Mouse (Mus musculus) hindbrain, embryonic 12.5 days (tissue): ENCODE data around the gene Iqch. TPM values are rescaled to one million over a fixed set of nuclear protein-coding genes. Genes with fewer than 3 reads are reported as not detected.

ENCODE experiments used
- ATAC-seq: fragments of 200-750 bp; cut with Nextera tagmentation; 2 replicates; pipeline ENCODE4 v1.8.0; 2017; ENCODE audit warnings: moderate TSS enrichment; ENCODE audit not compliant: low FRiP score
- H3K27ac ChIP-seq: fragments of 300-500 bp; sonication (generic); 2 replicates; pipeline ENCODE4 v1.5.1; 2016; ENCODE audit warnings: mild to moderate bottlenecking
- H3K27me3 ChIP-seq: fragments of 300-500 bp; sonication (generic); 2 replicates; pipeline ENCODE4 v1.6.1; 2016; ENCODE audit warnings: mild to moderate bottlenecking
- H3K36me3 ChIP-seq: fragments of 300-500 bp; sonication (generic); 2 replicates; pipeline ENCODE4 v1.6.1; 2016; ENCODE audit warnings: mild to moderate bottlenecking
- H3K4me1 ChIP-seq: fragments of 300-500 bp; sonication (generic); 2 replicates; pipeline ENCODE4 v1.6.1; 2016
- H3K4me2 ChIP-seq: fragments of 300-500 bp; sonication (generic); replicated peaks from 2 replicates; pipeline ENCODE4 v1.6.1; 2016; ENCODE audit warnings: mild to moderate bottlenecking
- H3K4me3 ChIP-seq: fragments of 300-500 bp; sonication (generic); 2 replicates; pipeline ENCODE4 v1.5.1; 2016; ENCODE audit warnings: mild to moderate bottlenecking
- H3K9ac ChIP-seq: fragments of 300-500 bp; sonication (generic); 2 replicates; pipeline ENCODE4 v1.6.1; 2016; ENCODE audit warnings: mild to moderate bottlenecking, moderate library complexity
- H3K9me3 ChIP-seq: fragments of 300-500 bp; sonication (generic); replicated peaks from 2 replicates; pipeline ENCODE4 v1.6.1; 2016; ENCODE audit warnings: mild to moderate bottlenecking
- WGBS: fragments of 180-500 bp; shearing (Covaris S2); methylation state at CpG from one replicate; pipeline ENCODE4 v1.1.7; 2016; 5-methylcytosine and 5-hydroxymethylcytosine counted together
- polyA plus RNA-seq: library from polyadenylated mRNA; unstranded; fragments of >200 nt; fragmentation: Nextera tagmentation; extraction: Ambion mirVana; gene quantifications from 2 replicates; pipeline ENCODE4 v1.2.1, GENCODE M21; 2016

Iqch gene
- 0.10 and 0.16 TPM in 2 replicates for polyA plus RNA-seq

GRCm38 (mm10) chr9:63602043-63602939 is at the start of gene Iqch, which contains the start of gene Aagab:
Iqch (minus strand) TSS chr9:63602493.
Aagab (plus strand) TSS chr9:63602660.
- peak; percentile 99 for ATAC-seq
- Histone ChIP-seq H3K36me3 (no peaks in the 10 kb centered on the region), H3K27ac (peak within 1 kb of the TSS; percentile 75), H3K9ac (peak within 1 kb of the TSS; percentile 84), H3K4me2 (peak within 1 kb of the TSS; percentile 69), H3K4me3 (peak within 1 kb of the TSS; percentile 93), H3K4me1 (peaks cover 19% of the 10 kb centered on the region), H3K9me3 (no peaks in the 10 kb centered on the region), H3K27me3 (no peaks in the 10 kb centered on the region)
- 2% methylated on average over 65 of the region's 70 CpGs for WGBS

GRCm38 (mm10) chr9:63651594-63651993 is 49.3 kb upstream of the Iqch start:
- H3K4me3 ChIP-seq, result no peak overlapping the region
- no peak for ATAC-seq
- H3K4me1 ChIP-seq, result peaks cover 45% of the 10 kb centered on the region
- H3K4me2 ChIP-seq, result no peak overlapping the region
- no peaks in the 10 kb centered on the region for H3K27me3 ChIP-seq
- no peak overlapping the region for H3K9ac ChIP-seq
- peaks cover 33% of the 10 kb centered on the region for H3K36me3 ChIP-seq
- no peaks in the 10 kb centered on the region for H3K9me3 ChIP-seq
- WGBS, result 66% methylated on average over 11 of the region's 11 CpGs
- peak overlapping the region; percentile 60; the same call in 1 of the 2 replicates for H3K27ac ChIP-seq

DNA sequence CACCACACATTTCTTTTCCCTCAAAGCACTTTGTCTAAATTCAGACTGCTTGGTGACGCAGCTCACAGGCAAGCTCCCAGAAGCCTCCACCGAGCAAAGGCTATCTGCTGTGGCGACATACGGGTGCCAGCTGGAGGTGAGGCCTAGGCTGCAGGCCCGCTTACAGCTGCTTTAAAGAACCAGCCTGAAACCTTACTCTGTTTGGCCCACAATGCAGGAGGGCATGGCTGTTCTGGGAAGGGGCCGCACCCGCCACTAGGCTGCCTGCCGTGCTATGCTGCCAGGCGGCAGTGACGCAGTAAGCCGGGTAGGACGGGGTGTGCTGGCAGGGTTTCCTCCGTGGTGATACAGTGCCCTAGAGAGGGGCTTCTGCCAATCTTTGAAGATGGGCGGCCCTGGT is 48.6 kb upstream of the Iqch start:
- H3K4me3 ChIP-seq, result no peak overlapping the region
- no peak overlapping the region for H3K4me2 ChIP-seq
- WGBS, result 86% methylated on average over 14 of the region's 14 CpGs
- peaks cover 43% of the 10 kb centered on the region for H3K4me1 ChIP-seq
- no peak for ATAC-seq
- H3K9ac ChIP-seq, result no peak overlapping the region
- H3K9me3 ChIP-seq, result no peaks in the 10 kb centered on the region
- H3K27me3 ChIP-seq, result no peaks in the 10 kb centered on the region
- H3K36me3 ChIP-seq, result peaks cover 38% of the 10 kb centered on the region
- peak overlapping the region; percentile 60; the same call in 1 of the 2 replicates for H3K27ac ChIP-seq

GRCm38 (mm10) chr9:63649841-63650545 is 47.7 kb upstream of the Iqch start:
- Histone ChIP-seq H3K9me3 (no peaks in the 10 kb centered on the region), H3K9ac (no peak overlapping the region), H3K36me3 (peaks cover 43% of the 10 kb centered on the region), H3K4me1 (peaks cover 34% of the 10 kb centered on the region), H3K4me3 (no peak overlapping the region), H3K27me3 (no peaks in the 10 kb centered on the region), H3K27ac (no peak overlapping the region), H3K4me2 (no peak overlapping the region)
- no peak for ATAC-seq
- 89% methylated on average over 8 of the region's 8 CpGs for WGBS

DNA sequence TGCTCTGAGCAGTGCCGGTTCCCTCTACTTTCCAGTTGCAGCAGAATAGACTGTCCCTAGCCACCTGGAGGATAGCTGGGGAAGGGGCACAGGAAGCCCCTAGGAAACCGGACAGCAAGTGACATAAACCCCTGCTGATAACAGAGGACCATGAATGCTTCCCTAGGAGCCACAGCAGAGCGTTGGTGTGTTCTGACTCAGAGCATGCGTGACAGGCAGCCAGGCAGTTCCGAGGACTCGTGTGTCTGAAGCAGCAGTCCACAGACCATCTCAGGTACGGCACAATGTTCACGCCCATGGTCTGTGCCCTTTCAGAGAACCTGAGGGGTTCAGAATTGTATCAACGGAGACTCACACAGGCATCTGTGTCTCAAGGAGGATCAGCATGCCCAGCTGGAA is 46.2 kb upstream of the Iqch start:
- Histone ChIP-seq H3K36me3 (peaks cover 52% of the 10 kb centered on the region), H3K27ac (no peak overlapping the region)

DNA sequence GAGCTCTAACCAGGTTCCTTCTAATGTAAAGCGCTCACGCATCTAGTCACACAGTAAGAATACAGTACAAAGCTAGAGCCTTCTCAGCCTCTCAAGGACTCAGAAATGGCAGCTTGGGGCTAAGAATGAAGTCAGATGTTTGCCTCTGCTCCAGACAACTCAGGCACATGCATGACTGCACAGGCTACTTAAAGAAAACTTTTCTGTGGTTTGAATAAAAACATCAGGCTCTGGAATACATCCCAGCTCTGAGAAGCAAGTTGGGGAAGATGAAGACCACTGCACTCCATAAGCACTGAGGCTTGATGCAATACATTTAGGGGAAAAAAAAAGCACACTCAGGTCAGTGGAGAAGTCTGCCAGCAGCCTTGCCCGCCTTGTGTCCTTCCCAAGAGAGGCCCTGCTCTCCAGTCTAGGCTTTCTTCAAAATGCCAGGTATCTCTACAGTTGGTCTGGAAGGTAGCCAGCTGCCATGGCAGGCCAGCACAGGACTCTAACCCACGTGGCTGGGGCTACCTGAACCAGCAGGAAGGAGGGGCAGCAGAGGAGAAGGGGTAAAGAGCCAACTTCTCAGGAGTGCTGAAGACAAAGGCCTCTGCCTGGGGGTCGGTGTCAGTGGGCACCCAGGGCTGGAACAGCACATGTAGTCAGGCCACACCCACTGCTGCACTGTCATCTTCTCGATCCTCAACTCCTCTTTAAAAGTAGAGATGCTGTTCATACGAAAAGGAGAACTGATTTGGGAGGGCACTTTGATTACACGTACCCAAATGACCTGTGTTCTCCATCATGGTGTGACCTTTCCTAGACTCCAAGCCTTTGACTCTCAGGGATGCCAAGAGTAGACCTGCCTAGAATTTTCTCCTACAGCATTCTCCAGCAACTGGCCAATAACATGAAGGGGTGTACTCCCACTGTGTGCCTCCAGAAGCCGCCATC is 45.6 kb upstream of the Iqch start:
- ATAC-seq, result no peak
- H3K9me3 ChIP-seq, result no peaks in the 10 kb centered on the region
- H3K4me1 ChIP-seq, result peaks cover 15% of the 10 kb centered on the region
- H3K36me3 ChIP-seq, result peaks cover 53% of the 10 kb centered on the region
- H3K4me2 ChIP-seq, result no peak overlapping the region
- no peaks in the 10 kb centered on the region for H3K27me3 ChIP-seq
- H3K4me3 ChIP-seq, result no peak overlapping the region
- no peak overlapping the region for H3K9ac ChIP-seq
- H3K27ac ChIP-seq, result 0 out of 2 replicates have a peak overlapping the region, but pooled peaks have one; percentile 9
- 85% methylated on average over 9 of the region's 9 CpGs for WGBS

More for the DNA sequence above, 46.2 kb upstream of the Iqch start:
- H3K4me2 ChIP-seq, result no peak overlapping the region
- H3K4me1 ChIP-seq, result peaks cover 20% of the 10 kb centered on the region
- ATAC-seq, result no peak
- H3K9me3 ChIP-seq, result no peaks in the 10 kb centered on the region
- WGBS, result 90% methylated on average over 9 of the region's 9 CpGs
- no peak overlapping the region for H3K9ac ChIP-seq
- H3K27me3 ChIP-seq, result no peaks in the 10 kb centered on the region
- no peak overlapping the region for H3K4me3 ChIP-seq

DNA sequence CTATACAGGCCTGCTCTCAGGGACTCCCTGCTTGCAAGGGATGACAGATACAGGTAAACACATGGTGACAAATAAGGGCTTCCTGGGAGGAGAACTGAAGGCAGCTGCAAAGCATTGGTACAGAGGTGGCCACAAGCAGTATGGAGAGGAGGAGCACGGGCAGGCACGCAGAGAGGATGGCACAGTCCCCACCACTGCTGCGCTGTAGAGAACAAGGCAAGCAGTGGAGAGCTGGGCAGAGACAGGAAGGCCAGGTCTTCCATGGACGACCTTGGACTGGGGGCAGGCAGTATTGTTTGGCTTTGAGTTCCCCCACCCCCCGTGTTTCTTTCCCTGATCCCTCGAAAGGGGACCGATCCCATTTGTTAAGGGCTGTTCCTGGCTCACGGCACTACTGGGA is 42.8 kb upstream of the Iqch start:
- H3K4me3 ChIP-seq, result no peak overlapping the region
- H3K27me3 ChIP-seq, result no peaks in the 10 kb centered on the region
- no peak for ATAC-seq
- no peak overlapping the region for H3K27ac ChIP-seq
- peaks cover 57% of the 10 kb centered on the region for H3K36me3 ChIP-seq
- 81% methylated on average over 8 of the region's 8 CpGs for WGBS
- no peaks in the 10 kb centered on the region for H3K4me1 ChIP-seq
- no peak overlapping the region for H3K4me2 ChIP-seq
- H3K9me3 ChIP-seq, result no peaks in the 10 kb centered on the region
- no peak overlapping the region for H3K9ac ChIP-seq

DNA sequence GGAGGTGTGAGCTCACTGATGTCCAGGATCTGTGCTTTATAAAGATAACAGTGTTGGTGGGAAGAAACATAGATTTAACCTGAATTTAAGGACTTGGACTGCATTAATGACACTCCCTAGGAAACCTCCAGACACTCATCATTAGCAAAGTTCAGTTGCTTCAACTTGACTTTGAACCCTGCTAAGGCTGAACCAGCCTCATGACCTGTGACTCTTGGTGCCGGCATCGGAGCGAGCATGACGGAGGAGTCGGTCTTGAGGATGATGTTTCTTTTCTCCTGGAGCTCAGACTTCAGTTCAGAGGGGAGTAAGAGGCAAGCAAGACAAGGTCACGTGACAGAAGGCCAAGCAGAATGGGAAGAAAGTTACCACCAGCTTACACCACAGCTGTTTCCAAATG is 41.7 kb upstream of the Iqch start:
- 90% methylated on average over 6 of the region's 6 CpGs for WGBS
- peaks cover 56% of the 10 kb centered on the region for H3K36me3 ChIP-seq

GRCm38 (mm10) chr9:63641983-63642646 is 39.8 kb upstream of the Iqch start:
- no peak for ATAC-seq
- Histone ChIP-seq H3K4me3 (no peak overlapping the region), H3K4me2 (no peak overlapping the region), H3K27ac (no peak overlapping the region), H3K4me1 (no peaks in the 10 kb centered on the region), H3K36me3 (peaks cover 64% of the 10 kb centered on the region), H3K9ac (no peak overlapping the region), H3K27me3 (no peaks in the 10 kb centered on the region), H3K9me3 (no peaks in the 10 kb centered on the region)
- WGBS, result 96% methylated on average over 4 of the region's 4 CpGs

More for the DNA sequence above, 41.7 kb upstream of the Iqch start:
- ATAC-seq, result no peak
- Histone ChIP-seq H3K27me3 (no peaks in the 10 kb centered on the region), H3K27ac (no peak overlapping the region), H3K9ac (no peak overlapping the region), H3K9me3 (no peaks in the 10 kb centered on the region), H3K4me3 (no peak overlapping the region), H3K4me1 (no peaks in the 10 kb centered on the region), H3K4me2 (no peak overlapping the region)

GRCm38 (mm10) chr9:63636113-63636512 is 33.8 kb upstream of the Iqch start:
- Histone ChIP-seq H3K36me3 (peaks cover 44% of the 10 kb centered on the region), H3K4me1 (peaks cover 7% of the 10 kb centered on the region), H3K9me3 (no peaks in the 10 kb centered on the region), H3K4me3 (no peak overlapping the region), H3K9ac (no peak overlapping the region), H3K27me3 (no peaks in the 10 kb centered on the region), H3K27ac (no peak overlapping the region), H3K4me2 (no peak overlapping the region)
- 60% methylated on average over 7 of the region's 7 CpGs for WGBS
- ATAC-seq, result no peak

GRCm38 (mm10) chr9:63633334-63633733 is 31.0 kb upstream of the Iqch start:
- no peaks in the 10 kb centered on the region for H3K9me3 ChIP-seq
- H3K27ac ChIP-seq, result no peak overlapping the region
- H3K27me3 ChIP-seq, result no peaks in the 10 kb centered on the region
- peaks cover 7% of the 10 kb centered on the region for H3K4me1 ChIP-seq
- WGBS, result 59% methylated on average over 7 of the region's 7 CpGs
- H3K4me3 ChIP-seq, result no peak overlapping the region
- no peak overlapping the region for H3K4me2 ChIP-seq
- H3K9ac ChIP-seq, result no peak overlapping the region
- peaks cover 32% of the 10 kb centered on the region for H3K36me3 ChIP-seq
- ATAC-seq, result no peak
